Mouse (Mus musculus) left cerebral cortex, postnatal 4 days (tissue): ENCODE measurements around the gene P2rx1. TPM values are rescaled to one million over a fixed set of nuclear protein-coding genes. Genes with fewer than 3 reads are reported as not detected.

Experiments used
- DNase-seq: peaks from one replicate; pipeline ENCODE4 v3.0.0-alpha.2; 2022
- intact Hi-C: fragments of 180-260 bp; cut with DNase I; formaldehyde crosslinking; loops from one replicate; pipeline ENCODE4 v1.15.1; 2025
- total RNA-seq, 2 experiments: library from RNA; stranded (reverse); gene quantifications; 2 replicates each; pipeline ENCODE4 v1.2.3; 2021

P2rx1 gene
- total RNA-seq = under 1 TPM; 0.28 to 0.50 TPM

- intact Hi-C loops = no loop called here
Measured at GRCm38 (mm10) chr11:72998771-72999170, at the start of gene P2rx1. TSS of gene P2rx1 (plus strand) at chr11:72999103.

DNA sequence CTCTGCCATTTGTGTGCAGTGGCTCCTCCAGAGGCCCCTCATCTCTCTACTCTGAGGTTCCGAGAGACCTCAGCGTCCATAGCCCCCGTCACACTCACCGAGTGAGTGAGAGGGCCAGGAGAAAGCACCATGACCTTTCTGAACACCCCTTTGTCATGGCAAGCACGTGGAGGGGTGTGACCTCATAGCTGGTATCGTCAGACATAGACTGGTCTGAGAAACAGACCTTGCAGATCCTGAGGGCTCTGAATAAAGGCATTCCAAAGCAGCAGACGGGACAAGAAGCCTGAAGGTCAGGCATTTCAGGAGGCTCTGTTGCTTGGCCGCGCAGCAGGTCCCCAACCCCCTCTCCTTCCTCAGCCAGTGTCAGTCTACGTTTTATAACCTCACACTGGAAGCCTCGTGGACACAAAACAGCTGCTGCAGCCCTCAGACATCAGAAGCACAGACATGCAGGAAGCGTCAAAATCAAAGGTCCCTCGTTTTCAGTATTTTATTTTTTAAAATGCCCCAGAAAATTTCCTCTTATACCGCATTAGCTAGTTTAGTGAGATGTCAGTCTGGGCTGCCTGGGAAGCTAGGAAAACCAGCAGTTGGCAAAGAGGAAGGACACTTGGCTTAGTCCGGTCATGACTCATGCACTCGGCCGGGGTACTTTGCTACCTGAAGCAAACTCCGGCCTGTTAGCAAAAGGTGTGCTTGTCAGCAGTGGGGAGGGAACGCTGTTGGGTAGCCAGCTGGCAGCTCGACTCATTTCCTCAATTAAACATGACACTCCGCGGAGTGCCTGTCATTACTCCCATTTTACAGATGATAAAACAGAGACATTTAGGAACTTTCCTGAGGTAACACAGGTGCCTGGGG, 47.5 kb upstream of the P2rx1 start:
- DNase-seq = no peak
- intact Hi-C loops = no loop called here

More at GRCm38 (mm10) chr11:72998771-72999170, at the start of gene P2rx1:
- no peak for DNase-seq

GRCm38 (mm10) chr11:72952226-72952625, 46.7 kb upstream of the P2rx1 start:
- intact Hi-C loops = no loop called here
- DNase-seq = no peak

DNA sequence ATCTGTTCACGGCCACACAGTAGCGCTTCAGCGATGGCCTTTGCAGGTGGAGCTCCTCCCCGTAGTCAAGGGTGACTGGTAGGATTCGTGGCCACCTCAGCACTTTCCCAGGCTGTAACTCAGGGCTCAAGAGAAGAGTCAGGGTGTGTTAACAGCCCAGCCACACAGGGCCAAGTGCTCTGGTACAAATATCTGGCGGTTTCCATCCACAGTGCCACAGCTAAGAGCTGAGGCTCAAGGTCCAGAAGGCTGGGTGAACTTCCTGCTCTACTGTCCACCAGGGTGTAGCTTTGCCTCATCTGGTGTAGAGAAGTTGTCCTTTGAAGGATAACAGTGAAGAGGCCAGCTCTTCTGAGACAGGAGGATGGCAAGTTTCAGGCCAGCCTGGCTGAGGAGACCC, 46.2 kb upstream of the P2rx1 start:
- DNase-seq = no peak
- intact Hi-C loops = no loop called here

GRCm38 (mm10) chr11:72953116-72953439, 45.8 kb upstream of the P2rx1 start:
- intact Hi-C loops = no loop called here
- no peak for DNase-seq

DNA sequence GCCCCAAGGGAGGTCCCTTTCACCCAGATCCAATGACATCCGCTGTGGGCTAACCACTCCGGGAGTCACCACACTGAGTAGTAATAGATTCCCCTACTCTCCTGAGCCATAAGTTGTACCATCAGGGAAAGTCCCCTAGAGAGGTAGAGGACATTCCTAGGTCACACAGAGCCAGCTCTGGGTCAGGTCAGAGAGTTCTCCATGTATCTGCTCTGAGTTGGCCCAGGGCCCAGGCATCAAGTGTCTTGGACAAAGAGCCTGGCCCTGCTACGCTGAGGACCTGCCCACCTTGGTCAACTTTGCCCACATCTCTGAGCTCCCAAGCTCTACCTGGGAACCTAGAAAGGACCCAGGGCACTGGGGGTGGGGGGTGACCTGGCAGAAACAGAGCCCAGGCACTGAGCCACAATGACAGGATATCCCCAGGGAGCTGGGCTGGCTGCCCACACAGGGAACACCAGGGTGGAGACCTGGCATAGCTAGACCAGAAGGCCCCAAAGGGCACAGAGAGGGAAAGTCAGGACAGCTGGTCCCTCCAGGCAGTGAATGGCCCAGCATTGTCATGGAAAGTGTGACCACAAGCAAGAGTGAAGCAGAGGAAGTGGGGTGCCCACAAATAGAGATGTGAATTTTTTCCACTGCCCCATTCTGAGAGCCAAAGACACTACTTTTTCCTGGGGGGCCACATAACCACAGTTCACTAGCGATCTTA, 45.3 kb upstream of the P2rx1 start:
- DNase-seq = no peak
- intact Hi-C loops = no loop called here

DNA sequence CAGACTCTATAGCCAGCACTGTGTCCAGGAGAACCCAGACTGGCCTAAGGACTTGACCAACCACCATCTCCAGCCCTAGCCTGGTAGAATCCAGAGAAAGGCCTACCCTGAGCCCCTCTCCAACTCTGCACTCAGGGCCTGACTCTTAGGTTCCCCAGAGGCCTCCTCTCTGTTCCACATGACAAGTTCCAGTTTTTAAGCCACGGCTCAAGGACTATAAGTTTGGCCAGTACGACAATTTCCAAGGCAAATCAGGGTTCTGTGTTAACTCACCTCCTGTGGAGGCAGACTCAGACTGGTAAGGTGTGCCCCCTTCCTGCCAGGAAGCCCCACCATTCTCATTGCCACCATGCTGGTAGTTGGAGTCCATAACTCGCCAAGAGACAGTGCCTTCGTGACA, 44.7 kb upstream of the P2rx1 start:
- intact Hi-C loops = no loop called here
- no peak for DNase-seq

DNA sequence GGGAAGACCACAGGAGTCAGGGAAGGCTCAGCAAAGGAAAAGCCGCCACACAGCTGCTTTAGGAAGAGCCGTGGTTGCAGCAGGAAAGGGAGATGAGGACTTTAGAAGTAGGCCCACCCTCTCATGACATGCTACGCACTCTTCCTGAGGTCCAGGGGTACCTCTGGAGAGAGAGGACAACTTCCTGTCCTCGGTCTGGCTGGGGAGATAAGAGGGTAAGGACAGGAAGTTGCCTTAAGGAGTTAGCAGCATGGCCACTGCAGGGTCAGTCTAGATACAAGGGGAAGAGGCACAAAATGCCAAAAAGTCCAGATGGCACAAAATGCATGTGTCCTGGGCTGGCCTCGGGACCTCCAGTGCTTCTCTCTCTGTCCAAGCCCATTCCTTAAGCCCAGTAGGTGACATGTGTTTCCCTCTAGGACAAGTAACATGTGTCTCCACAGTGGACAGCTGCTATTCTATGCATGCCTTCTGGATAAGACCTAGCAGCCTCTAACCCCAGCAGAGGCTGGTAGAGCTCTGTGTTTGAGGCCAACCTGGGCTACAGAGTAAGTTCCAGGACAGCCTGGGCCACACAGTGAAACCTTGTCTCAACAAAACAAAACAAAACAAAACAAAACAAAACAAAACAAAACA, 43.4 kb upstream of the P2rx1 start:
- no peak for DNase-seq
- intact Hi-C loops = no loop called here

DNA sequence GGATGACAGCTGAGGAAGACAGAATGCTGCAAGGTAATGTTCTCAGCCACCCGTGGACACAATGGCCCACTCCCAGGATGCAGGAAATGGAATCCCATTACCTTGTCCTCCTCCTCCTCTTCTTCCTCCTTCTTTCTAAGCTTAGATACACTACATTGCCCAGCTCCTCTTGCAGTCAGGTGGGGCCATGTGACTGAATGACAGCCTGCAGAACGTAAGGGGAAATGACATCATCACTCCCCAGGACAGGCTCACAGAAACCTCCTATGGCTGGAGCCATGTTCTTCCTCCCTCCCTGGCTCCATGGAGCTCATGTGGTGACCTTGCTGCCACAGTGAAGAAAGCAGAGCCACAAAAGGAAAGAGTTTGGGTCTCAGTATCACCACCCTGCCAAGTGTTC, 41.6 kb upstream of the P2rx1 start:
- intact Hi-C loops = no loop called here
- DNase-seq = no peak

GRCm38 (mm10) chr11:72959924-72960679, 38.8 kb upstream of the P2rx1 start:
- DNase-seq = no peak
- intact Hi-C loops = no loop called here

- intact Hi-C loops = no loop called here
- no peak for DNase-seq
Measured at GRCm38 (mm10) chr11:72960723-72961071, 38.2 kb upstream of the P2rx1 start.

GRCm38 (mm10) chr11:72961072-72961980, 37.6 kb upstream of the P2rx1 start, which contains the start of gene Atp2a3:
TSS of gene Atp2a3 (plus strand) at chr11:72961169.
- intact Hi-C loops = no loop called here
- no peak for DNase-seq

GRCm38 (mm10) chr11:72962378-72962777, 36.5 kb upstream of the P2rx1 start:
- intact Hi-C loops = no loop called here
- no peak for DNase-seq

GRCm38 (mm10) chr11:72963058-72963788, 35.7 kb upstream of the P2rx1 start:
- DNase-seq = no peak
- intact Hi-C loops = no loop called here

GRCm38 (mm10) chr11:72963789-72964294, 35.1 kb upstream of the P2rx1 start:
- intact Hi-C loops = no loop called here
- no peak for DNase-seq

GRCm38 (mm10) chr11:72974995-72975503, 23.9 kb upstream of the P2rx1 start:
- intact Hi-C loops = no loop called here
- no peak for DNase-seq

DNA sequence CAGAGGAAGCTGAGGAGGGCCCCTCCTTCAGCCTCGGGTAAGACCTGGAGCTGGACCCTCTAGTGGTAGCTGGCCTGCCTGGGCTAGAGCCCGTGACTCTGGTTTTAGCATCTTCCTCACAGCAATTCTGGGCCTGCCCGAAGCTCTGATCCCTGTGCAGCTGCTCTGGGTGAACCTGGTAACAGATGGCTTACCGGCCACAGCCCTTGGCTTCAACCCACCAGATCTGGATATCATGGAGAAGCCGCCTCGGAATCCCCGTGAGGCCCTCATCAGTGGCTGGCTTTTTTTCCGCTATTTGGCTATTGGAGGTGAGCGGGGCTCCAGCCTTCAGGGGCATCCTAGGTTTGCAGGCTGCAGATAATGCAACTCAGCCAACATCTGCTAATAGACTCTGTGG, 16.4 kb upstream of the P2rx1 start:
- DNase-seq = peak; percentile 37
- intact Hi-C loops = no loop called here

GRCm38 (mm10) chr11:72983283-72983682, 15.6 kb upstream of the P2rx1 start:
- no peak for DNase-seq
- intact Hi-C loops = no loop called here

DNA sequence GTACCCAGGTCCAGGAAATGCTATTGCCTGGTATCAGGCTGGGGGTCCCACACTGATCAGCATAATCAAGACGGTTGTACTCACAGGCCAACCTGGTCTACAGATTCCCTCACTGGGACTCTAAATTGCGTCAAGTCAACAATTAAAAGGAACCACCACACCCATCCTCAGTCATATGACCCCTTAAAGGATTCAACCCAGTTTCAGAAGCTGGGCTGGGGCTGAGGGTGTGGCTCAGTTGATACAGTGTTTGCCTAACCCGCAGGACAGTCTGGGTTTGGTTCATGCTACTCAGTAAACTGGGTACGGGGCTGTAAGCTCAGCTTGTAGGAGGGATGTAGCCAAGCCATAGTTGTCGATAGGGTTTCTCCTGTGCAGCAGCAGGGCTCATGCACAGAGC, 12.2 kb upstream of the P2rx1 start:
- intact Hi-C loops = no loop called here
- DNase-seq = no peak
